Mouse (Mus musculus): Measurements from ENCODE around the gene Hbb-y. TPM values are rescaled to one million over a fixed set of nuclear protein-coding genes. Genes with fewer than 3 reads are reported as not detected.

Gene Hbb-y
- polyA plus RNA-seq, 1 experiment from 2014 or later = not detected

DNA sequence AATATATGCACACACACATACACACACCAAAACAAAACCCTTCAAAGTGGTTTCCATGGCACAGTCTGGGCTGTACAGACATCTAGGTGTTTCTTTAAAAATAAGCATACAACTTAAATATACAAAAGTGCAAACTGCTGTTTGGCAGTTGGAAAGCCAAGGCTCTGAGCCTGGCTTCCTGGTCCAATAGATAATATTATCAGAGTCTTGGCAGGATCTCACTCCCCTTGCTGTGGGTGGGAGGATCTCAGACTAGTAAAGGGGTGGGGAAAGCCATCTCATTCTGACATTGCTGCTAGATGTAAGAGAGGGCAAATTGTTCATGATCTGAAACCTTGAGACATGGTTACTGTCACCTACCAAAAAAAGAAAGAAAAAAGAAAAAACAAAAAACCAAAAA lies 17.7 kb upstream of the Hbb-y start:
- no peaks in the 10 kb centered on the region for H3K27me3 ChIP-seq (ENCODE audit: control insufficient read depth, insufficient read depth, low read length)
- H3K4me1 ChIP-seq (replicated peaks; ENCODE audit: control insufficient read depth, insufficient read depth) = no peaks in the 10 kb centered on the region
- no peak for TF ChIP-seq CTCF (IDR thresholded peaks at IDR 0.05; ENCODE audit: low read depth)
- no peak for TF ChIP-seq EP300 (optimal IDR thresholded peaks at IDR 0.05)
- no peak for DNase-seq (ENCODE audit: low spot score)
- ATAC-seq (ENCODE audit: low FRiP score, low TSS enrichment) = no peak
- no peak overlapping the region for H3K4me2 ChIP-seq (replicated peaks; ENCODE audit: low read depth)
- no peaks in the 10 kb centered on the region for H3K9me3 ChIP-seq (ENCODE audit: control insufficient read depth, low read length)
- no peak overlapping the region for H3K4me3 ChIP-seq (ENCODE audit: low read depth, low read length)
- H3K27ac ChIP-seq (replicated peaks) = no peak overlapping the region
- H3K9ac ChIP-seq (ENCODE audit: low read length) = no peak overlapping the region
- no peaks in the 10 kb centered on the region for H3K36me3 ChIP-seq (ENCODE audit: control insufficient read depth, insufficient read depth, low read length)

- Histone ChIP-seq H3K27ac (replicated peaks) (no peak overlapping the region), H3K9ac (ENCODE audit: low read length) (no peak overlapping the region), H3K4me1 (replicated peaks; ENCODE audit: control insufficient read depth, insufficient read depth) (no peaks in the 10 kb centered on the region), H3K4me3 (ENCODE audit: low read depth, low read length) (no peak overlapping the region), H3K4me2 (replicated peaks; ENCODE audit: low read depth) (no peak overlapping the region), H3K36me3 (ENCODE audit: control insufficient read depth, insufficient read depth, low read length) (no peaks in the 10 kb centered on the region), H3K27me3 (ENCODE audit: control insufficient read depth, insufficient read depth, low read length) (no peaks in the 10 kb centered on the region), H3K9me3 (ENCODE audit: control insufficient read depth, low read length) (no peaks in the 10 kb centered on the region)
- no peak for ATAC-seq (ENCODE audit: low FRiP score, low TSS enrichment)
- no peak for TF ChIP-seq CTCF (IDR thresholded peaks at IDR 0.05; ENCODE audit: low read depth)
- TF ChIP-seq EP300 (optimal IDR thresholded peaks at IDR 0.05) = no peak
- DNase-seq (ENCODE audit: low spot score) = no peak
These were observed 12.7 kb upstream of the Hbb-y start for GRCm38 (mm10) chr7:103865716-103866115.

DNA sequence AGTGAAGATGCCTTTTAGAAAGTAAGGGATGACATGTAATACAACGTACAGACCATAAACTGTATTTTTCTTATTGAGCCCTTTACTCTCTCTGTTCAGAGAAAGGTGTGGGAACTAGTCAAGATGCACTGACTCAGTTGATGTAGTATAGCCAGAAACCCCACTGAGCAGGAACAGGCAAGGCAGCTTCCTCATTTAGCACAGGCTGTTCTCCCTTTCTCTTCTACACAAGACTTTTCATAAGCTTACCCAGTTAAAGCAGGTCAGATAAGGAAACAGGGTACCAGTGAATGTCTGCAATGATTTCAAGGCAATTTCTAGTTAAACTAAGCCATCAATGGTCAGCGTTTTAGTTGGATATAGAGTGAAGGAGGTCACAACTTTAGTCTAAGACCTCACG lies 8.5 kb upstream of the Hbb-y start:
- 71% methylated on average over 3 of the region's 3 CpGs for WGBS
- H3K27me3 ChIP-seq (ENCODE audit: control insufficient read depth, insufficient read depth, low read length) = no peaks in the 10 kb centered on the region
- DNase-seq (ENCODE audit: low spot score) (no peak), ATAC-seq (ENCODE audit: low FRiP score, low TSS enrichment) (no peak)
- no peak overlapping the region for H3K27ac ChIP-seq (replicated peaks)
- no peak for TF ChIP-seq EP300 (optimal IDR thresholded peaks at IDR 0.05)
- no peak for TF ChIP-seq CTCF (IDR thresholded peaks at IDR 0.05; ENCODE audit: low read depth)
- H3K4me2 ChIP-seq (replicated peaks; ENCODE audit: low read depth) = no peak overlapping the region
- H3K4me3 ChIP-seq (ENCODE audit: low read depth, low read length) = no peak overlapping the region
- H3K9me3 ChIP-seq (ENCODE audit: control insufficient read depth, low read length) = no peaks in the 10 kb centered on the region
- no peak overlapping the region for H3K9ac ChIP-seq (ENCODE audit: low read length)
- H3K4me1 ChIP-seq (replicated peaks; ENCODE audit: control insufficient read depth, insufficient read depth) = no peaks in the 10 kb centered on the region
- H3K36me3 ChIP-seq (ENCODE audit: control insufficient read depth, insufficient read depth, low read length) = no peaks in the 10 kb centered on the region

DNA sequence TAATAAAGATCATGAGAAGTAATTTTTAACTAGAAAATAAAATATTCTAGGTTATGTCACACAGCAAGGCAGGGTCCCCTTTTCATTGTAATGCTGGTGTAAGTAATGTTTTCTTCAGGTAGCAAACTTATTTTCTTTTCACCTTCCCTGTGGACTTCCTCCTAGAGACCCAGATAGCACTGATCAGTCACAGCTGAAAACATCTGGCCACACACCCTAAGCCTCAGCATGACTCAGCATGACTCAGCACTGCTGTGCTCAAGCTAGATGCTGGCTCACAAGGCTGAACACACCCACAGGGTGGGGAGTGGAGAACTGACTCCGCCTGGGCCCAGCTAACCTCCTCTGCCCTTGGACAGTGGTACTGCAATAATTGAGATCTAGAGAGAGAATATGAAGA lies 7.8 kb upstream of the Hbb-y start:
- H3K36me3 ChIP-seq (ENCODE audit: control insufficient read depth, insufficient read depth, low read length) = no peaks in the 10 kb centered on the region
- 32% methylated on average over 1 of the region's 1 CpGs for WGBS
- no peaks in the 10 kb centered on the region for H3K9me3 ChIP-seq (ENCODE audit: control insufficient read depth, low read length)
- ATAC-seq (ENCODE audit: low FRiP score, low TSS enrichment) (peak; percentile 91), DNase-seq (ENCODE audit: low spot score) (peak; percentile 59)
- H3K27ac ChIP-seq (replicated peaks) = no peak overlapping the region
- no peaks in the 10 kb centered on the region for H3K27me3 ChIP-seq (ENCODE audit: control insufficient read depth, insufficient read depth, low read length)
- H3K4me1 ChIP-seq (replicated peaks; ENCODE audit: control insufficient read depth, insufficient read depth) = no peaks in the 10 kb centered on the region
- no peak overlapping the region for H3K4me3 ChIP-seq (ENCODE audit: low read depth, low read length)
- no peak overlapping the region for H3K4me2 ChIP-seq (replicated peaks; ENCODE audit: low read depth)
- no peak for TF ChIP-seq EP300 (optimal IDR thresholded peaks at IDR 0.05)
- no peak for TF ChIP-seq CTCF (IDR thresholded peaks at IDR 0.05; ENCODE audit: low read depth)
- H3K9ac ChIP-seq (ENCODE audit: low read length) = no peak overlapping the region

GRCm38 (mm10) chr7:103859076-103859475 lies 6.1 kb upstream of the Hbb-y start:
- H3K36me3 ChIP-seq (ENCODE audit: control insufficient read depth, insufficient read depth, low read length) = no peaks in the 10 kb centered on the region
- H3K9me3 ChIP-seq (ENCODE audit: control insufficient read depth, low read length) = no peaks in the 10 kb centered on the region
- 42% methylated on average over 2 of the region's 2 CpGs for WGBS
- H3K27me3 ChIP-seq (ENCODE audit: control insufficient read depth, insufficient read depth, low read length) = no peaks in the 10 kb centered on the region
- no peak overlapping the region for H3K27ac ChIP-seq (replicated peaks)
- DNase-seq (ENCODE audit: low spot score) = no peak
- no peak for TF ChIP-seq EP300 (optimal IDR thresholded peaks at IDR 0.05)
- TF ChIP-seq CTCF (IDR thresholded peaks at IDR 0.05; ENCODE audit: low read depth) = no peak
- no peak for ATAC-seq (ENCODE audit: low FRiP score, low TSS enrichment)
- H3K4me3 ChIP-seq (ENCODE audit: low read depth, low read length) = no peak overlapping the region
- no peak overlapping the region for H3K9ac ChIP-seq (ENCODE audit: low read length)
- H3K4me2 ChIP-seq (replicated peaks; ENCODE audit: low read depth) = no peak overlapping the region
- H3K4me1 ChIP-seq (replicated peaks; ENCODE audit: control insufficient read depth, insufficient read depth) = no peaks in the 10 kb centered on the region

DNA sequence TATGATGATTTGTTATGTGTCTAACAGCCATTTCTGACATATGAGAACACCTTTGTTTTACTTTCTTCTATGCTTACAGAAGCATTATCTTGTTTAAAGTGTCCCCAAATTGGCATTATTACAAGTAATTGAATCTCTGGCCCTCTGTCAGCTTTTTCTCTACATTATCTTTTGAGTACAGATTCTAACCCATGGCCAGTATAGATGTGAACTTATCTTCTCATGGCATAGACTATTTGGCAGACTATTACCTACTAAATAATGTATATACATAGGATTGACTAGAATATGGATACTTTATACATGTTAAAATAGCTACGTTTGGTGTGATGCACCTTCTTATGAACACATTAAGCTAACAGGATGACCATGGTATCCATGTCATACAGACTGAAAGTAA lies 1.7 kb upstream of the Hbb-y start:
- Histone ChIP-seq H3K4me1 (replicated peaks; ENCODE audit: control insufficient read depth, insufficient read depth) (no peaks in the 10 kb centered on the region), H3K27me3 (ENCODE audit: control insufficient read depth, insufficient read depth, low read length) (no peaks in the 10 kb centered on the region), H3K4me3 (ENCODE audit: low read depth, low read length) (no peak overlapping the region), H3K9me3 (ENCODE audit: control insufficient read depth, low read length) (no peaks in the 10 kb centered on the region), H3K4me2 (replicated peaks; ENCODE audit: low read depth) (no peak overlapping the region), H3K9ac (ENCODE audit: low read length) (no peak overlapping the region), H3K27ac (replicated peaks) (no peak overlapping the region), H3K36me3 (ENCODE audit: control insufficient read depth, insufficient read depth, low read length) (no peaks in the 10 kb centered on the region)
- DNase-seq (ENCODE audit: low spot score) (no peak), ATAC-seq (ENCODE audit: low FRiP score, low TSS enrichment) (no peak)
- TF ChIP-seq CTCF (IDR thresholded peaks at IDR 0.05; ENCODE audit: low read depth) (no peak), EP300 (optimal IDR thresholded peaks at IDR 0.05) (no peak)
- 45% methylated on average over 1 of the region's 1 CpGs for WGBS

Measured in stomach, postnatal 0 days (tissue).